18 mouse cellular contexts compared by ENCODE assay signal in the genomic region with DNA sequence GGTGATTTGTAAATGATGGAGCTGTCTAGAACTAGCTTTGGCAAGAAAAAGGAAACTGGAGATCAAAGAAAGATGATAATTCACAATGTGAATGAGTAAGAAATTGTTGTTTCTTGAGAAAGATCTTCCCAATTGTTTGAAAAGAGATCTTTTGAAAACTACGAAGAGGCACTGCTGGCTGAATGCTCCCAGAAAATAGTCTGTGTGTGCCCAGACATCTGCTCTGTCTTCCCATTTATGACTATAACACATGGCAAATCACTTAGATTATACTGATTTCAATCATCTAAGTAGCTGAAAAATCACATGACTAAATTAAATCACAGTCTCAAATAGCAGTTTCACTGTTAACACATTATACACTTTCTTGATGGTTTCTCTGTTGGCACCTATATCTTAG.
"Had no signal": no experiment of that assay in that cellular context is flagged by ENCODE, and none has a peak within 500 bp of the region (broad histone marks: within the 10 kb centered on the region; RNA-seq: fewer than 3 reads in every experiment).

No protein-coding gene starts in this region.

- H3K4me3 ChIP-seq: midbrain, embryonic 10.5 days; midbrain, embryonic 12.5 days; myocyte; neural tube, embryonic 13.5 days; neural tube, embryonic 15.5 days had no signal

- DNase-seq: lung, adult 18-20 months; lung, embryonic 14.5 days; lung, postnatal 10 days; lung, postnatal 4 days; midbrain, embryonic 14.5 days; retina, postnatal 1 day; right cerebral cortex, adult 18-20 months; right cerebral cortex, postnatal 25 days; right cerebral cortex, postnatal 4 days; spleen, adult 18-20 months; thymus, adult 2 months; thymus, postnatal 25 days; thymus, postnatal 4 days had no signal

- H3K27ac ChIP-seq: midbrain, embryonic 10.5 days; midbrain, embryonic 12.5 days; neural tube, embryonic 13.5 days; neural tube, embryonic 15.5 days had no signal
